Mouse (Mus musculus) erythroblast, embryonic 14.5 days (primary cell): ENCODE measurements at regions not wholly inside any gene's neighbourhood (a gene's known extent, or its start where the extent isn't known, plus 50 kb on each side); places are given as distances from the start of the nearest gene placed in this dataset.

ENCODE experiments used
- GATA1 ChIP-seq: IDR thresholded peaks from 2 replicates; pipeline ENCODE4 v1.6.1; 2012; ENCODE audit warnings: low read length, inconsistent platforms, mixed read lengths
- TAL1 ChIP-seq: IDR thresholded peaks from 3 replicates; pipeline ENCODE4 v1.6.1; 2012; ENCODE audit warnings: low read length, inconsistent platforms, mixed read lengths

DNA sequence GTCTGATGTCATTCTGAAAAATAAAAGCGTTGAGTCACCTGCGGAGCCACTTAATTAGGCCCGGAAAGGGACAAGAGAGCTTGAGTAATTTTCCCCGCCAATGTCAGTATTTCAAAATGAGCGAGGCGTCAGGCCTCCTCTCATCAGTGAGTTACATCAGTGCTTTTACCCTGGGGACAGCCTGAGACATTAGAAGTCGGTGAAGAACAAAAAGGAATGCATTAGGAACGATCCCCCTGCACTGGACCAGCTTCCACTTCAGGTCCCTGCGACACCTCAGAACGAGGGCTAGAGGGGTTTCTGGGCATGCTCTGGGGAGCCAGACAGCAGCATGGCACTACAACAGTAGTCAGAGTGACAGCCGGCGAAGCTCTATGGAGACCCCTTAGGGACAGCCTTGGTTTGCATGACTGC, 162.3 kb downstream of the Bcl2l11 start:
- TF ChIP-seq TAL1 (no peak), GATA1 (no peak)
